Mouse (Mus musculus) midbrain, embryonic 16.5 days (tissue): ENCODE measurements at regions not wholly inside any gene's neighbourhood (a gene's known extent, or its start where the extent isn't known, plus 50 kb on each side); places are given as distances from the start of the nearest gene placed in this dataset.
"Not testable (repeated sequence)": the region's sequence is repeated elsewhere in the genome, so short reads cannot be mapped to it uniquely, and the experiment has no call there.

Source experiments
- ATAC-seq: fragments of 200-750 bp; cut with Nextera tagmentation; 2 replicates; pipeline ENCODE4 v1.8.0; 2017; ENCODE audit warnings: moderate TSS enrichment
- H3K27ac ChIP-seq: fragments of 300-500 bp; sonication (generic); 2 replicates; pipeline ENCODE4 v1.5.1; 2014; ENCODE audit warnings: mild to moderate bottlenecking, low read length, mixed read lengths
- H3K27me3 ChIP-seq: fragments of 300-500 bp; sonication (generic); 2 replicates; pipeline ENCODE4 v1.6.1; 2014; ENCODE audit warnings: low read depth, low read length, mixed read lengths; ENCODE audit not compliant: control insufficient read depth, insufficient read depth
- H3K36me3 ChIP-seq: fragments of 300-500 bp; sonication (generic); 2 replicates; pipeline ENCODE4 v1.6.1; 2014; ENCODE audit warnings: mild to moderate bottlenecking, low read length, moderate library complexity, mixed read lengths; ENCODE audit not compliant: control insufficient read depth, insufficient read depth
- H3K4me1 ChIP-seq: fragments of 300-500 bp; sonication (generic); 2 replicates; pipeline ENCODE4 v1.6.1; 2014; ENCODE audit warnings: mild to moderate bottlenecking, low read length, mixed read lengths; ENCODE audit not compliant: control insufficient read depth, insufficient read depth
- H3K4me2 ChIP-seq: fragments of 300-500 bp; sonication (generic); 2 replicates; pipeline ENCODE4 v1.6.1; 2014; ENCODE audit warnings: mild to moderate bottlenecking, low read length, mixed read lengths
- H3K4me3 ChIP-seq: fragments of 300-500 bp; sonication (generic); 2 replicates; pipeline ENCODE4 v1.5.1; 2014; ENCODE audit warnings: low read depth, mild to moderate bottlenecking, low read length, moderate library complexity, mixed read lengths
- H3K9ac ChIP-seq: fragments of 300-500 bp; sonication (generic); 2 replicates; pipeline ENCODE4 v1.6.1; 2014; ENCODE audit warnings: low read depth, low read length, mixed read lengths
- H3K9me3 ChIP-seq: fragments of 300-500 bp; sonication (generic); replicated peaks from 2 replicates; pipeline ENCODE4 v1.6.1; 2014; ENCODE audit warnings: mild to moderate bottlenecking, low read length, mixed read lengths; ENCODE audit not compliant: control insufficient read depth, poor library complexity, severe bottlenecking
- WGBS: fragments of 180-500 bp; shearing (Covaris S2); extraction: QIAGEN DNeasy Blood & Tissue Kit; methylation state at CpG from one replicate; pipeline ENCODE4 v1.1.7; 2014; 5-methylcytosine and 5-hydroxymethylcytosine counted together

DNA sequence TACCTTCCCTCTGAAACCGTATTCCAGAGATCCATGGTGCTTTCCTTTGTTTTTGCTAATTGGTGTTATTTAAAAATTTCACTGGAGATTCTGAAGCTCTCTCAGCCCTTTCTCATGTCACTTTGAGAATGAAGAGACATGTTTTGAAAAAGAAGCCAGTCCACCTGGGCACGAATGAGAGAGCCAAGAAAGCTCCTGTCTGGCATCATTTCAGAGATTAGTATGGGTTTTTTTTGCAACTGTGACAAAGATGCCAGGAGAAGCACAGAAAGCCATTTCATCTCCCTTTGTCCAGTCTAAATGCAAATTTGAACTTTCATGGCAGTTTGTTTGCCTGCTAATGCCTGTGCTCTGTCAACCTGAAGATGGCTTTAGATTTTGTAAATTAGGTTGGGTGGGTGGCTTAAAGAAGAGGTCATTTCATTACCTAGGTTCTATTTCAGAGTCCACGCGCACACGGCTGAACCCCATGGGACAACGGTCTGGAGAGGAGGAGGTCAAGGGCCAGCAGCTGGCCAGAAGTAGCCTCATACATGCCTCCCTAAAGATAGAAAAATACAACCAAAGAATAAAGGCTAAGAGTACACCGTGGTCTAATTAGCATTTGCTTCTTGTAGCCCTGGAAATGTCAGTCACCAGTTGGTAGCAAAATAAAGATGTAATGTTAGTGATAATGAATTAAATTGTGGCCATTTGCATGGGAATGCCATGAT, 600.5 kb upstream of the Got2 start:
- Histone ChIP-seq H3K9me3 (no peaks in the 10 kb centered on the region; the same call in 1 of the 2 replicates), H3K4me3 (no peak overlapping the region), H3K27ac (no peak overlapping the region), H3K9ac (no peak overlapping the region), H3K27me3 (no peaks in the 10 kb centered on the region), H3K4me2 (no peak overlapping the region), H3K36me3 (no peaks in the 10 kb centered on the region), H3K4me1 (no peaks in the 10 kb centered on the region)
- no peak for ATAC-seq
- WGBS = 38% methylated on average over 7 of the region's 7 CpGs

GRCm38 (mm10) chr8:96455915-96456314, 567.6 kb upstream of the Got2 start:
- H3K36me3 ChIP-seq = no peaks in the 10 kb centered on the region
- no peaks in the 10 kb centered on the region for H3K9me3 ChIP-seq
- no peaks in the 10 kb centered on the region; the same call in 1 of the 2 replicates for H3K27me3 ChIP-seq
- 12% methylated on average over 6 of the region's 6 CpGs for WGBS
- H3K27ac ChIP-seq = 0 out of 2 replicates have a peak overlapping the region, but pooled peaks have one; percentile 33
- H3K4me3 ChIP-seq = peak overlapping the region; percentile 29
- ATAC-seq = peak; percentile 36; the same call in 1 of the 2 replicates
- H3K4me1 ChIP-seq = peaks cover 14% of the 10 kb centered on the region
- H3K4me2 ChIP-seq = peak overlapping the region; percentile 56
- H3K9ac ChIP-seq = no peak overlapping the region

- Histone ChIP-seq H3K27me3 (no peaks in the 10 kb centered on the region; the same call in 1 of the 2 replicates), H3K36me3 (no peaks in the 10 kb centered on the region), H3K4me3 (peak overlapping the region; percentile 29), H3K9ac (peak overlapping the region; percentile 21; the same call in 1 of the 2 replicates), H3K4me1 (peaks cover 14% of the 10 kb centered on the region), H3K27ac (0 out of 2 replicates have a peak overlapping the region, but pooled peaks have one; percentile 33), H3K4me2 (peak overlapping the region; percentile 56), H3K9me3 (no peaks in the 10 kb centered on the region)
- WGBS = 9% methylated on average over 8 of the region's 9 CpGs
- ATAC-seq = peak; percentile 67
Measured at GRCm38 (mm10) chr8:96455336-96455735, 567.0 kb upstream of the Got2 start.

- no peaks in the 10 kb centered on the region for H3K27me3 ChIP-seq
- ATAC-seq = no peak
- H3K36me3 ChIP-seq = no peaks in the 10 kb centered on the region
- peaks cover 3% of the 10 kb centered on the region; the same call in 1 of the 2 replicates for H3K4me1 ChIP-seq
- WGBS = 43% methylated on average over 1 of the region's 1 CpGs
- H3K9me3 ChIP-seq = no peaks in the 10 kb centered on the region
- no peak overlapping the region for H3K27ac ChIP-seq
- H3K4me3 ChIP-seq = no peak overlapping the region
- no peak overlapping the region for H3K4me2 ChIP-seq
- no peak overlapping the region for H3K9ac ChIP-seq
Measured at GRCm38 (mm10) chr8:96429708-96430107, 541.4 kb upstream of the Got2 start.

GRCm38 (mm10) chr8:96426900-96427299, 538.6 kb upstream of the Got2 start:
- H3K9ac ChIP-seq = no peak overlapping the region
- no peak for ATAC-seq

DNA sequence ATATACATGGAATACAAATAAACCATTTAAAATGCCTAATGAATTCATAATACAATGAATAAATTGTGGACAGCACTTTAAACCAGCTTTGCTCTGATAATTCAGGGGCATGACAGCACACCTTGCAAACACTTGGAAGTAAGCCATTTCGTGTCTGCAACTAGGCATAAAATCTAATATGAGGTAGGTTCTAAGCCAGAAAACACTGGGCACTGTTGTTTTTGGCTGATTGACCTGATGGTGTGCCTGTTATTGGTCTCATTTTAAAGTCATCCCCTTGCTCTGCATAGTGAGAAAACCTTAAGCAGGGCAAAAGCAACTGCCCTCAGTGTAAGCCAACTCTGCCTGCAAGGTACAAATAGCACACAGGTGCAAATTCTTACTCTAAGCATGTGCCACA, 521.3 kb upstream of the Got2 start:
- 64% methylated on average over 1 of the region's 1 CpGs for WGBS
- Histone ChIP-seq H3K9me3 (no peaks in the 10 kb centered on the region), H3K9ac (no peak overlapping the region), H3K27ac (no peak overlapping the region), H3K4me1 (no peaks in the 10 kb centered on the region), H3K4me3 (no peak overlapping the region), H3K27me3 (no peaks in the 10 kb centered on the region), H3K4me2 (no peak overlapping the region), H3K36me3 (no peaks in the 10 kb centered on the region)
- ATAC-seq = no peak

More at GRCm38 (mm10) chr8:96426900-96427299, 538.6 kb upstream of the Got2 start:
- no peaks in the 10 kb centered on the region for H3K9me3 ChIP-seq
- no peaks in the 10 kb centered on the region for H3K27me3 ChIP-seq
- WGBS = 56% methylated on average over 1 of the region's 1 CpGs
- no peak overlapping the region for H3K27ac ChIP-seq
- H3K4me1 ChIP-seq = peaks cover 3% of the 10 kb centered on the region; the same call in 1 of the 2 replicates
- H3K4me2 ChIP-seq = no peak overlapping the region
- H3K36me3 ChIP-seq = no peaks in the 10 kb centered on the region
- H3K4me3 ChIP-seq = no peak overlapping the region

DNA sequence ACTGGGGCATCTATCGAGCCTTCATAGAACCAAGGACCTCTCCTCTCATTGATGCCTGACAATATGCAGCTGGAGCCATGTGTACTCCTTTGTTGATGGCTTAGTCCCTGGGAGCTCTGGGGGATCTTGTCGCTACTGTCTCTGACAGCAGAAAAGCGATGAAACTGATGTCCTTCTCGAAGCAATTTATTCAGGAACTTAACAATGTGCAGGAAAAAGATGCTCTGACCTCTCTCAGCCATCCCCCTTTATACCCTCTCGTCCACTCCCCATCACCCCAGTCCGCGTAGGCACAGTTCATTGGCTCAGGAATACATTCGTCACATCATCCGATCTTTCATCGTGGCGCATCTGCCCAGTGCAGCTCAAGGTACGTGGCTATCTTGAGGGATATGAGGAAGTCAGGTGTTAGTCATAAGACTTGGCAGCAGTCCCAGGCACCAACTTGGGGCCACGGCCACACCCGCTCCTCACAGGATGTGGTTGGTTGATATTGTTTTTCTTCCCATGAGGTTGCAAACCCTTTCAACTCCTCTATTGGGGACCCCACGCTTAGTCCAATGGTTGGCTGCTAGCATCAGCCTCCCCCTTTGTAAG, 516.3 kb upstream of the Got2 start:
- H3K4me3 ChIP-seq = no peak overlapping the region
- H3K9ac ChIP-seq = no peak overlapping the region
- H3K4me1 ChIP-seq = no peaks in the 10 kb centered on the region
- H3K4me2 ChIP-seq = no peak overlapping the region
- ATAC-seq = no peak
- H3K27ac ChIP-seq = no peak overlapping the region
- no peaks in the 10 kb centered on the region for H3K36me3 ChIP-seq
- 92% methylated on average over 15 of the region's 15 CpGs for WGBS
- no peaks in the 10 kb centered on the region for H3K9me3 ChIP-seq
- H3K27me3 ChIP-seq = no peaks in the 10 kb centered on the region

GRCm38 (mm10) chr8:96403669-96404068, 515.3 kb upstream of the Got2 start:
- H3K4me2 ChIP-seq = no peak overlapping the region
- H3K9me3 ChIP-seq = no peaks in the 10 kb centered on the region
- H3K9ac ChIP-seq = no peak overlapping the region
- H3K4me3 ChIP-seq = no peak overlapping the region
- no peaks in the 10 kb centered on the region for H3K4me1 ChIP-seq
- H3K36me3 ChIP-seq = no peaks in the 10 kb centered on the region
- ATAC-seq = no peak
- no peaks in the 10 kb centered on the region for H3K27me3 ChIP-seq
- H3K27ac ChIP-seq = no peak overlapping the region
- WGBS = 73% methylated on average over 3 of the region's 3 CpGs

DNA sequence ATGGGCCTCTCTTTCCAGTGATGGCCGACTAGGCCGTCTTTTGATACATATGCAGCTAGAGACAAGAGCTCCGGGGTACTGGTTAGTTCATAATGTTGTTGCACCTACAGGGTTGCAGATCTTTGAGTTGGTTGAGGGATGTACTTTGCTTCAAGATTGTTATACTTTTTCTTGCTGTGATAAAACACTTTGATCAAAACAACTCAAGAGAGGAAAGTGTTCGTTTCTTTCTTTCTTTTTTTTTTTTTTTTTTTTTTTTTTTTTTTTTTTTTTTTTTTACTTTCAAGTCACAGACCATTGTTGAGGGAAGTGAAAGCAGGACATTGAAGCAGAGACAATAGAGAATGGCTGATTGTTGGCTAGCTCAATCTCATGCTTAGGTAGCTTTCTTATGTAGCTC, 511.0 kb upstream of the Got2 start:
- H3K27me3 ChIP-seq, H3K9me3 ChIP-seq, H3K4me2 ChIP-seq, H3K9ac ChIP-seq, H3K4me3 ChIP-seq, H3K4me1 ChIP-seq, H3K27ac ChIP-seq, ATAC-seq, H3K36me3 ChIP-seq: not testable (repeated sequence)
- WGBS = 80% methylated on average over 4 of the region's 4 CpGs
